Mouse (Mus musculus) cerebral cortex, adult 2 months (tissue): ENCODE data around the gene Smndc1.

Source experiments
- WGBS: fragments of 180-500 bp; shearing (Covaris S2); methylation state at CpG from one replicate; pipeline ENCODE4 v1.1.7; 2018; 5-methylcytosine and 5-hydroxymethylcytosine counted together

Gene Smndc1

DNA sequence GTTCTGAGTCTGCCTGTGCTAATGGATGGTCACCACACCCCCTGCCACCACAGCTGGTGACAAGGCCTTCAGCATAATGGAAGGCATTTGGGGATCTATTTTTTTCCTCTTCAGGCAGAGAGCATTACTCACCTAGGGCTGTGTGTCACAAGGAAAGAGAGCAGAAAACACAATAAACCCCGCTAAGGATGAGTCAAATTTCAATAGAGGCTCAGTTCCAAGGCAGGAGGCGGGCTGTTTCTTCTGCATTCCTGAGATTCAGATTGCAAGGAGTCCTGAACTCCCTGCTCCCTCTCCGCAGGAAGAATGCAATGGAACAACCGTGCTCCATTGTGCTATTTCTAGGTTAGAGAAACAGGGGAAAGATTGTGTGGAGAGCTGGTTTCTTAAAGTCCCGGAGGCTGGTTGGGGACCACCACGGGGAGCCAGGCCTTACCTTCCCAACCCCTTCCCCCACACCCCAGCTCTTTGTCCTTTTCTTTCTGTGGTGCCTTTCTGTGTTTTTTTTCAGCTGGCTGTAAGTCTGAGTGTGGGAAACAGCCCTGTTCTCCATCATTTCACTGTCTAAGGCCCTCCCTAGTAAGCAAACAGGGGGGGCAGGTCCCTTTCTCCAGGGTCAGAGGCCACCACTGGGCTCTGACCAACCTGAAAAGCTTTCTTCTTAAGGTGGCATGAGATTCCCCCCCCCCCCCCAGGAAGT lies 21.9 kb upstream of the Smndc1 start:
- 34% methylated on average over 6 of the region's 6 CpGs for WGBS

- WGBS, result 66% methylated on average over 17 of the region's 17 CpGs
These were observed 19.4 kb upstream of the Smndc1 start for GRCm38 (mm10) chr19:53409663-53410307.

DNA sequence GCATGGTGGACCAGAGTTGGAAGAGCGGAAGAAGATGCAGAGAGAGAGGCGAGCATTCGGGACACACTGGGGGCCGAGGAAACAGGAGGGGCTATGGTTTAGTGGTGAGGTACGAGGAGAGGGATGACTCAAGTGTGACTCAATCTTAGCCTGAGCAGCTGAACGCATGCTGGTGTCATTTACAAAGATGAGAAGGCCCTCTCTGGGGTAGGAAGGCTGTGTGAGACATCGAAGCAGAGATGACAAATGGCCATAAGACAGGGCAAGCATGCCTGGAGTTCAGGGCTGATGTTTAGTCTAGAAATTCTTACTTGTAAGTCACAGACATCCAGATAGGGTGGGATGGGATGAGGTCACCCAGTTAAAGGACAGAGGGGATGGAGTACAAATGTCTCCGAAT lies 18.0 kb upstream of the Smndc1 start:
- 90% methylated on average over 8 of the region's 8 CpGs for WGBS

DNA sequence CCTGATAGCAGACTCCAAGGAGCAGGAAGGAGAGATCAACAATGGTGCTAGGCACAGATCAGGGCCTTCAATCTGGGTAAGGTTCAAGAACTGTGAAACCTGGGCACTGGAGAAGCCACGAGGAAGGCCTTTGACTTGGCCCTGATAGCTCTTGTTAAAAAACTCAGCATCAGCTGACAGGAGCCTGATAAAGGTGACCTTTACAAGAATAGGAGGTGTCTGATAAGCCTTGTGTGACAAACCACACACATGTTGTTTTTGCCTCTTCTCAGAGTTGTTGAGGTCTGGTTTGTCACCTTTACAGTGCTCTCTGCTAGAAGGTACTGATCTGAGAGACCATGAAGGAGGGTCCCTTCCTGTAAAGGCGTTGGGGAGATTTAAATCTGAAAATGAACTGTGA lies 17.0 kb upstream of the Smndc1 start:
- WGBS, result 89% methylated on average over 2 of the region's 2 CpGs

DNA sequence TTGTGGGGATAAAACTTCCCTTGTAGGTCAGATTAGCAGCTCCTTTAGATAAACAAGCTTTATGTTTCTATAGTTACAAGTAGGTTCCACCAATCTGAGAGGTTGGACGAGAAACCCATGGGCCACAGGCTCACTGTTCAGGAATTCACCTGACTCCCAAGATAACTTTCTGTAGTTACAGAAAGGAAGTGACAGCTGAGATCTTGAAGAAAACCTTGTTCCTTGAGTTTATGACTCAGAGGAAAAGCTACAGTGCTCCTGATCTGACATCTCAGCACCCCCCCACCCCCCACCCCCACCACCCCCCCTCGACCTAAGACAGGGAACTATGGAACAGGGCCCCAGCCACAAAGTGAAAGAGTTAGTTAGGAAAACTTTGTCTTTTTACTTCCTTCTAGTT lies 15.4 kb upstream of the Smndc1 start:
- 78% methylated on average over 2 of the region's 2 CpGs for WGBS

GRCm38 (mm10) chr19:53404837-53405356 lies 14.5 kb upstream of the Smndc1 start:
- WGBS, result 69% methylated on average over 18 of the region's 18 CpGs

DNA sequence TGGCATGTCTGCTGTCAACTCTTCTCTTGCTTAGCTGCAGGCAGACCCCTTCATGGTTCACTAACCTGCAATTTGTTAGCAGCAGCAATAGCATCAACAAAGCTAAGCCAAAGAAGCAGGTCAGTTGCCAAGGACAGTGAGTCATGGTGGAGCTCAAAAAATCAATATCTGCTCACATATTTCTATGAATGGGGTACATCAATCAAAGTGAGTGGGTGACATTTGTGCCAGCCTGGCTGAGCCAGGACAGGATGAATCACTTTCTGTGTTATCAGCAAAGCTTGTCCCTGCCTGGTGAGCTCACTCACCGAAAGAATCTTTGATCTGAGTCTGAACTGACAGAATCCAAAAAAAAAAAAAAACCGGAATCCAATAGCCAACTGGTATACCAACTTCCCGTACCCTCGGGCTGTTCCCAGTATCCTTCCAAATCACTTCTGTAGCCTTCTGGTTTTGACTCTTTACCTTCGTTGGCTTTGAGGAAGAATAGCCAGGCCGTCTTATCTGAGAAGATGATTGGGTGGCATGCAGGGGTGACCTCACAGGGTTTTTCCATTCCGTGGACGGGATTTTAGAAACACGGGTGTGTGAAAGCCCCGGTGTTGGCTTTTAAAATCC lies 13.9 kb upstream of the Smndc1 start:
- WGBS, result 88% methylated on average over 10 of the region's 10 CpGs

- WGBS, result 52% methylated on average over 12 of the region's 12 CpGs
These were observed 12.5 kb upstream of the Smndc1 start for GRCm38 (mm10) chr19:53402741-53403432.

DNA sequence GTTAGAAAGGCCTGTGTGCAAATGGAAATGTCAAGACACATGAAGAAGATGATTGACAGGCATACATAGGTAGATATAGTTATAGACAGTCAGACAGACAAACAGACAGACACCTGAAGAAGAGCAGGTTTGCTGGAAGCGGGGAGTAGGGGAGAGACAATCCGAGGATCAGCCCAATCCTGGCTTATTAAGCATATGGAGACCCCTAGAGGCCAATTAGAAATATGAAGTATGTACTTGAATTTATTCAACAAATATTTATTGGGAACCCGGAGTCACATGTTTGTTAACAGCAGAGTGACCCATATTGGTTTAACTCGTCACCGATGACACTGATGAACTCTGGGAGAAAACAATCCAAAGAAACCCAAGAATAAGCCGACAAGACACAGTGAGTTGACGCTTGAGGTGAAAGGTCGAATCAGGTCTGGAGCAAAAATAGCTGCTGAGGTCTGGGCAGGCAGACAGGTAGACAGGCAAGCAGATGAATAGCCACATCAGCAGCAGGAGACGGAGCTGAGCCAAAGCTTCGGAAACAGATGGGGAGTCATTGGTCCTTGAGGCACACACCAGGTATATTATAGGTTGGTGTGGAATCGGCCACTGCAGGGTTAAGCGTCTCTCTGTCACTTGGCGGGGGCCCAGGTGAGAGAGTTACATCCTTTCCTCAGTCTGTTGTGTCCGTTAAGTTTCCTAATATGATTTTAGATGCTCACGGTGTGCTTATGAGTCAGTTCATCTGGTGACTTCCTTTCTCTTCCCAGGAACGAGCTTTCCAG lies 10.1 kb upstream of the Smndc1 start:
- WGBS, result 81% methylated on average over 16 of the region's 16 CpGs

- 83% methylated on average over 4 of the region's 4 CpGs for whole genome bisulfite sequencing
These were observed 8.8 kb upstream of the Smndc1 start for GRCm38 (mm10) chr19:53399213-53399612.

- WGBS, result 77% methylated on average over 12 of the region's 12 CpGs
These were observed 7.3 kb upstream of the Smndc1 start for GRCm38 (mm10) chr19:53397451-53398233.

- 67% methylated on average over 5 of the region's 5 CpGs for WGBS
These were observed 5.4 kb upstream of the Smndc1 start for GRCm38 (mm10) chr19:53395805-53396204.

DNA sequence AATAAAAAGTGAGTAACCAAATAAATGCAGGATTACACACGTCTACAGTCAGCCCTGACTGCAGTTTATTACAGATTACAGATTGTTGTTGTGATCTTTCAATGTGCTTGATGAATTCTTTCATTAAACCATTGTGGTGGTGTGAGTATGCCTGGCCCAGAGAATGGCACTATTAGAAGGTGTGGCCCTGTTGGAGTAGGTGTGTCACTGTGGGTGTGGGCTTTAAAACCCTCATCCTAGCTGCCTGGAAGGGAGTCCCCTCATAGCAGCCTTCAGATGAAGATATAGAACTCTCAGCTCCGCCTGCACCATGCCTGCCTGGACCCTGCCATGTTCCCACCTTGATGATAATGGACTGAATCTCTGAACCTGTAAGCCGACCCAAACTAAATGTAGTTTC lies 4.6 kb upstream of the Smndc1 start:
- 59% methylated on average over 3 of the region's 3 CpGs for WGBS

DNA sequence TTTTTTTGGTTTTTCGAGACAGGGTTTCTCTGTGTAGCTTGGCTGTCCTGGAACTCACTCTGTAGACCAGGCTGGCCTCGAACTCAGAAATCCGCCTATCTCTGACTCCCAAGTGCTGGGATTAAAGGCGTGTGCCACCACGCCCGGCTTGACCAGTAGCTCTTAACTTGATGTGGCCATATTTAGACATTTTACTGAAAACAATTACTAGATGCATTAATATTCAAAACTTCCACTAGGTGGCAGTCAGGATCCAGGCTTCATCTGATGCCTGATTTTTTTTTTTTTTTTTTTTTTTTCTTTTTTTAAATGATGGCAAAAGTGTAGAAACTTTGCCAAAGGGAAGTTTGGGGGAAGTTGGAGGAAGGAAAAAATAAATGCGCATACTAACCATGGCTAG lies 4.2 kb upstream of the Smndc1 start:
- 5% methylated on average over 7 of the region's 7 CpGs for WGBS

DNA sequence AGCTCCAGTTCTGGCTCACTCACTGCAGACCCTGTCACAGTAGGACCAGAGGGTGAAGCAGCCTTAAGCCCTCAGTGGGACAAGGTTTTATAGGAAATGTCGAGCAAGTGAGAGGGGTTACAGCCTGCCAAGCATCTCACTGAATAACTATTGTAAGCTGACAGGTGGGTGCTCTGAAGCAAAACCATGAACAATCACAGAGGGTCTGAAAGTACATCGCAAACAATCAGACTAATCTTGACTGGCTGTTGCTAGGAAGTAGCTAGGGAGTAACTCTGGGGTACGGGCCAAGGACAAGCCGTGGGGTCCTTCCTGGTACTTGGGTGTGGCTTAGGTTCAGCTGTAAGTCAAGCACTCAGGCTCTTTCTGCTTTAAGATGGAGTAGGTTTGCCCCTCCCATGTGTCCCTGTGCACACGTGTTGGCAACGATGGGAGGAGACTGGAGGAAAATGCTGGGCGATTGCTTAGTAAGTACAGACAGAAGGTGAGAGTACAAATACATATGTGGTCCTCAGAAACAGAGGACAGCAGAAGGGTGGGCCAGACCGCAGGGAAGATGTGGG lies 2.5 kb upstream of the Smndc1 start:
- WGBS, result 46% methylated on average over 8 of the region's 8 CpGs

- WGBS, result 83% methylated on average over 5 of the region's 5 CpGs
These were observed 1.4 kb upstream of the Smndc1 start for GRCm38 (mm10) chr19:53391787-53392186.

- 37% methylated on average over 8 of the region's 8 CpGs for WGBS
These were observed 1.0 kb upstream of the Smndc1 start for GRCm38 (mm10) chr19:53391386-53391785.

DNA sequence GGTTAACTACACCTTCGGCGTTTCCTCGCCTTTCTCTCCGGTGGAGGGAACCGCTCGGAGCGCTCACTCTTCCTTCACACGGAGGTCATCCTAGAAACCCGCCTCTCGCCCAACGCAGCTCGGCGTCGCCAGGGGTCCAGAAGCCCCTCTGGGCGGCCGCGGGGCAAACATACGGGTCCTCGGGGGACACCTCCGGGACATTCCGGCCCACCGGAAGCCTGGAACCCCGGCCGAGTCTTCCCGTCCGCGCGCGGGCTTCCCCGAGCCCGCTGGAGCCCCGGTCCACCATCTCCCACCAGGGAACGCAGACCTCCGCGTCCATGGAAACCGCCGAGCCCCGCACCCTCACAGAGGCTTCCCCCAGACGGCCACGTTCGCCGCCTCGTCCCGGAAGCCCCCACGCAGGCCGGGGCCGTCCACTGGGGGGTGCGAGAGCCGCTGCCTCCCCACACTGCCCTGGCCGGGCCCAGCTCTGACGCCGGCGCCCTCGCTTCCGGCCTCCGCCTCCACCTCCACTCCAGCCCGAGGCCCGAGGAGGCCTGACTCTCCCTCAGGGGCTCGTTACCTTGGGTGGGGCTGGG lies 437 bp downstream of the Smndc1 start:
- under 1% methylated on average over 57 of the region's 59 CpGs for WGBS

DNA sequence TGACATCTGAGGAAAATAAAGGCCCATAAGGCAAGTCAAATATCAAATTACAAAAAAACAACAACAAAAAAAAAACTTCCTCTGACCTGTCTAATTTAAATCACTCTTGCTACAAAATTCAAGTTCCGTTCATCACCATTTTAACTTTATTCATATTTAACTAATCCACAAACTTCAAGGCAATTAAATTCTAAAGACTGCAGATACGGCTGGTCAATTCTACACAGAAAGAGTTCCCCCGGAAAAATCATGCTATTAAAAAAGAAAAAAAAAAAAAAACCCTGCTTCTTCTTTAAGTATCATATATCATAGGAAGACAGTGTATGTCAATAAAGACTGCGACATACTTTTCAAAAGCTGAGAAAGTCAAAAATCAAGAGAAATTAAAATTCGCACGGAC lies 961 bp downstream of the Smndc1 start:
- WGBS, result 14% methylated on average over 6 of the region's 6 CpGs

DNA sequence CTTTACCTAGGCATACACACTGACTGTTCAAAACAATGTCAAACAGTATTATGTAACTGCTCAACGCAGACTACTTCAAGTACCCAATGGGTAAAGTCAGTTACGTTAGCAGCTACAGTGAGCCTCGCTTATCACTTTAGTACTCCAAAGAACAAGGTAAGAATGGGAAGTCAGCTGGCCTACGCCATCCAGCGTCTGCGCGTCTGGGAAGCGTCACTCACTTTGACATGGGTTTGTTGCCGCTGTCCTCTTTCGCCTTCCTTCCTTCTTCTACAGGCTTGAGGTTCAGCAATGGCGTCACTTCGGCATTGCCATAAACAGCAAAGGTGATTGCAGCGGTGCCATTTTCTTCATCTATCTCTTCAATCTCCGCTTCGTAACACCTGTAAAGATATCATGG lies 7.0 kb downstream of the Smndc1 start:
- 95% methylated on average over 15 of the region's 15 CpGs for WGBS
